Mouse (Mus musculus): Measurements from ENCODE around the gene Unc45b. TPM values are rescaled to one million over a fixed set of nuclear protein-coding genes. Genes with fewer than 3 reads are reported as not detected.

Gene Unc45b
- polyA plus RNA-seq, 1 experiment from 2014 or later, result 14.5 TPM

- peak; percentile 45; the same call in 1 of the 2 replicates for ATAC-seq (ENCODE audit: low read depth)
- peak within 1 kb of the TSS; percentile 67 for H3K4me3 ChIP-seq (ENCODE audit: low read length)
- H3K36me3 ChIP-seq (ENCODE audit: control insufficient read depth, insufficient read depth, low read length), result peaks cover 2% of the 10 kb centered on the region; the same call in 1 of the 2 replicates
- H3K27ac ChIP-seq (ENCODE audit: low read length), result peak within 1 kb of the TSS; percentile 82
- peak within 1 kb of the TSS; percentile 92 for H3K4me2 ChIP-seq (ENCODE audit: low read depth, low read length)
- H3K27me3 ChIP-seq (ENCODE audit: control insufficient read depth, insufficient read depth, low read depth, low read length), result no peaks in the 10 kb centered on the region
- under 1% methylated on average over 14 of the region's 14 CpGs for WGBS
- peaks cover 13% of the 10 kb centered on the region for H3K4me1 ChIP-seq (replicated peaks; ENCODE audit: control insufficient read depth, insufficient read depth, low read length)
- peak within 1 kb of the TSS; percentile 73 for H3K9ac ChIP-seq (ENCODE audit: low read length)
- no peaks in the 10 kb centered on the region for H3K9me3 ChIP-seq (ENCODE audit: control insufficient read depth, low read length)
Measured at GRCm38 (mm10) chr11:82991469-82992166, 81.3 kb downstream of the Unc45b start, which contains the start of gene Slfn9. Gene Slfn9, minus strand, starts transcription at chr11:82991830.

Small RNAs within 50 kb of the gene (microRNA-seq; reads per million reads assigned to microRNA genes)
- gene Mir7679, result not detected

Other genes with a start within 250 kb of the Unc45b start
- gene Cct6b, start 146.2 kb upstream of the Unc45b start, polyA plus RNA-seq (2015; fragmentation: Nextera tagmentation; extraction: Ambion mirVana), result 0.30 and 0.44 TPM in 2 replicates
- gene Zfp830, start 146.2 kb upstream of the Unc45b start, polyA plus RNA-seq (2015; fragmentation: Nextera tagmentation; extraction: Ambion mirVana), result 37.9 and 39.6 TPM in 2 replicates
- gene Lig3, start 129.4 kb upstream of the Unc45b start, polyA plus RNA-seq (2015; fragmentation: Nextera tagmentation; extraction: Ambion mirVana), result 23.8 and 29.5 TPM in 2 replicates
- 12.7 and 13.4 TPM in 2 replicates for gene Rffl, start 39.3 kb upstream of the Unc45b start, polyA plus RNA-seq (2015; fragmentation: Nextera tagmentation; extraction: Ambion mirVana)
- gene Rad51d, start 19.9 kb upstream of the Unc45b start, polyA plus RNA-seq (2015; fragmentation: Nextera tagmentation; extraction: Ambion mirVana), result 13.2 and 14.0 TPM in 2 replicates
- 0.09 and 0.20 TPM in 2 replicates for gene Fndc8, start 18.4 kb upstream of the Unc45b start, polyA plus RNA-seq (2015; fragmentation: Nextera tagmentation; extraction: Ambion mirVana)
- 23.6 and 30.5 TPM in 2 replicates for gene Nle1, start 2.1 kb upstream of the Unc45b start, polyA plus RNA-seq (2015; fragmentation: Nextera tagmentation; extraction: Ambion mirVana)
- 4.1 and 4.5 TPM in 2 replicates for gene Slfn5, start 40.8 kb downstream of the Unc45b start, polyA plus RNA-seq (2015; fragmentation: Nextera tagmentation; extraction: Ambion mirVana)
- 29.3 and 33.9 TPM in 2 replicates for gene Slfn9, start 81.3 kb downstream of the Unc45b start, polyA plus RNA-seq (2015; fragmentation: Nextera tagmentation; extraction: Ambion mirVana)
- gene Slfn8, start 110.3 kb downstream of the Unc45b start, polyA plus RNA-seq (2015; fragmentation: Nextera tagmentation; extraction: Ambion mirVana), result 0.49 and 0.89 TPM in 2 replicates
- gene Slfn2, start 154.6 kb downstream of the Unc45b start, polyA plus RNA-seq (2015; fragmentation: Nextera tagmentation; extraction: Ambion mirVana), result 7.5 and 8.2 TPM in 2 replicates
- gene Slfn1, start 206.3 kb downstream of the Unc45b start, polyA plus RNA-seq (2015; fragmentation: Nextera tagmentation; extraction: Ambion mirVana), result 0.75 and 0.84 TPM in 2 replicates